Mouse (Mus musculus) embryo, embryonic 11.5 days (tissue): Measurements from ENCODE around the gene Ppp1r16b.

ENCODE experiments used
- DNase-seq: peaks from one replicate; pipeline ENCODE4 v3.0.0-alpha.2; 2012; ENCODE audit warnings: low read depth, low spot score

Ppp1r16b gene

GRCm38 (mm10) chr2:158668433-158669010 lies 3.3 kb downstream of the Ppp1r16b start:
- no peak for DNase-seq

GRCm38 (mm10) chr2:158669199-158670195 lies 4.3 kb downstream of the Ppp1r16b start:
- no peak for DNase-seq

- no peak for DNase-seq
Measured at GRCm38 (mm10) chr2:158670571-158670970, 5.4 kb downstream of the Ppp1r16b start.

- DNase-seq = no peak
Measured at GRCm38 (mm10) chr2:158672829-158673228, 7.6 kb downstream of the Ppp1r16b start.

- no peak for DNase-seq
Measured at GRCm38 (mm10) chr2:158673493-158673892, 8.3 kb downstream of the Ppp1r16b start.

- DNase-seq = no peak
Measured at GRCm38 (mm10) chr2:158674131-158674530, 8.9 kb downstream of the Ppp1r16b start.

GRCm38 (mm10) chr2:158674759-158675158 lies 9.6 kb downstream of the Ppp1r16b start:
- no peak for DNase-seq

- DNase-seq = no peak
Measured at GRCm38 (mm10) chr2:158675161-158675560, 10.0 kb downstream of the Ppp1r16b start.

GRCm38 (mm10) chr2:158675907-158676533 lies 10.8 kb downstream of the Ppp1r16b start:
- DNase-seq = no peak

GRCm38 (mm10) chr2:158677946-158678345 lies 12.7 kb downstream of the Ppp1r16b start:
- DNase-seq = no peak

- DNase-seq = no peak
Measured at GRCm38 (mm10) chr2:158679091-158679490, 13.9 kb downstream of the Ppp1r16b start.

GRCm38 (mm10) chr2:158680357-158680889 lies 15.2 kb downstream of the Ppp1r16b start:
- no peak for DNase-seq

- DNase-seq = no peak
Measured at GRCm38 (mm10) chr2:158681714-158682113, 16.5 kb downstream of the Ppp1r16b start.

- no peak for DNase-seq
Measured at GRCm38 (mm10) chr2:158682344-158683037, 17.3 kb downstream of the Ppp1r16b start.

GRCm38 (mm10) chr2:158683038-158683413 lies 17.8 kb downstream of the Ppp1r16b start:
- no peak for DNase-seq

- no peak for DNase-seq
Measured at GRCm38 (mm10) chr2:158684247-158684843, 19.1 kb downstream of the Ppp1r16b start.

- DNase-seq = no peak
Measured at GRCm38 (mm10) chr2:158684910-158685309, 19.7 kb downstream of the Ppp1r16b start.

GRCm38 (mm10) chr2:158686394-158686793 lies 21.2 kb downstream of the Ppp1r16b start:
- DNase-seq = no peak

GRCm38 (mm10) chr2:158687804-158688241 lies 22.6 kb downstream of the Ppp1r16b start:
- no peak for DNase-seq

- DNase-seq = no peak
Measured at GRCm38 (mm10) chr2:158689060-158689459, 23.9 kb downstream of the Ppp1r16b start.

GRCm38 (mm10) chr2:158689640-158690039 lies 24.4 kb downstream of the Ppp1r16b start:
- no peak for DNase-seq
